Mouse (Mus musculus) ovary, adult 18-20 months (tissue): ENCODE results near the gene Sult2b1.
A peak's percentile ranks its signal among the peaks of the same experiment; 100 is the strongest.

ENCODE experiments used
- DNase-seq: peaks from one replicate; pipeline ENCODE4 v3.0.0; 2022; ENCODE audit warnings: low spot score, mixed read lengths

The Sult2b1 gene

GRCm38 (mm10) chr7:45784524-45785372, at the start of gene Sult2b1:
Sult2b1 (minus strand) TSS chr7:45784669.
- DNase-seq: no peak

GRCm38 (mm10) chr7:45833924-45834323, 49.5 kb upstream of the Sult2b1 start:
- DNase-seq: no peak

GRCm38 (mm10) chr7:45833148-45833790, 48.8 kb upstream of the Sult2b1 start:
- DNase-seq: no peak

- DNase-seq: no peak
Measured at GRCm38 (mm10) chr7:45832428-45832827, 48.0 kb upstream of the Sult2b1 start.

- no peak for DNase-seq
Measured at GRCm38 (mm10) chr7:45831128-45831525, 46.7 kb upstream of the Sult2b1 start.

GRCm38 (mm10) chr7:45830427-45831127, 46.1 kb upstream of the Sult2b1 start, which contains the start of gene Grwd1:
Grwd1 (minus strand) TSS chr7:45830944.
- DNase-seq: peak; percentile 75

GRCm38 (mm10) chr7:45826631-45827030, 42.2 kb upstream of the Sult2b1 start:
- no peak for DNase-seq

- no peak for DNase-seq
Measured at GRCm38 (mm10) chr7:45824598-45824997, 40.1 kb upstream of the Sult2b1 start, which contains the start of gene Kcnj14. Kcnj14 (minus strand) TSS chr7:45824782.

- DNase-seq: no peak
Measured at GRCm38 (mm10) chr7:45820913-45821312, 36.4 kb upstream of the Sult2b1 start.

- DNase-seq: no peak
Measured at GRCm38 (mm10) chr7:45819843-45820242, 35.4 kb upstream of the Sult2b1 start.

GRCm38 (mm10) chr7:45815984-45816351, 31.5 kb upstream of the Sult2b1 start:
- DNase-seq: no peak

- DNase-seq: no peak
Measured at GRCm38 (mm10) chr7:45815323-45815983, 31.0 kb upstream of the Sult2b1 start.

GRCm38 (mm10) chr7:45814841-45815240, 30.4 kb upstream of the Sult2b1 start:
- DNase-seq: no peak

- peak; percentile 99 for DNase-seq
Measured at GRCm38 (mm10) chr7:45813787-45814779, 29.6 kb upstream of the Sult2b1 start, which contains the start of gene Cyth2. Cyth2 (minus strand) TSS chr7:45814581.

GRCm38 (mm10) chr7:45812921-45813320, 28.5 kb upstream of the Sult2b1 start:
- DNase-seq: no peak

GRCm38 (mm10) chr7:45809276-45810075, 25.0 kb upstream of the Sult2b1 start:
- no peak for DNase-seq

GRCm38 (mm10) chr7:45808471-45808870, 24.0 kb upstream of the Sult2b1 start:
- DNase-seq: no peak

GRCm38 (mm10) chr7:45805941-45806340, 21.5 kb upstream of the Sult2b1 start:
- no peak for DNase-seq

GRCm38 (mm10) chr7:45802551-45802950, 18.1 kb upstream of the Sult2b1 start:
- no peak for DNase-seq

- DNase-seq: peak; percentile 72
Measured at GRCm38 (mm10) chr7:45801348-45801747, 16.9 kb upstream of the Sult2b1 start.
